Mouse (Mus musculus) embryonic facial prominence, embryonic 14.5 days (tissue): ENCODE data around the gene Ccnd3. TPM values are rescaled to one million over a fixed set of nuclear protein-coding genes. Genes with fewer than 3 reads are reported as not detected.
A peak's percentile ranks its signal among the peaks of the same experiment; 100 is the strongest.

ENCODE experiments used
- ATAC-seq: fragments of 200-750 bp; cut with Nextera tagmentation; 2 replicates; pipeline ENCODE4 v1.8.0; 2017; ENCODE audit warnings: low read depth, moderate number of reproducible peaks, moderate TSS enrichment
- DNase-seq: peaks from one replicate; pipeline ENCODE4 v3.0.0-alpha.2; 2015; ENCODE audit warnings: low spot score
- H3K27ac ChIP-seq: fragments of 300-500 bp; sonication (generic); replicated peaks from 2 replicates; pipeline ENCODE4 v1.5.1; 2014; ENCODE audit warnings: low read depth, mild to moderate bottlenecking, low read length, moderate library complexity
- H3K27me3 ChIP-seq: fragments of 300-500 bp; sonication (generic); replicated peaks from 2 replicates; pipeline ENCODE4 v1.6.1; 2014; ENCODE audit warnings: low read length; ENCODE audit not compliant: control insufficient read depth, insufficient read depth
- H3K36me3 ChIP-seq: fragments of 300-500 bp; sonication (generic); 2 replicates; pipeline ENCODE4 v1.6.1; 2014; ENCODE audit warnings: low read length, mixed read lengths; ENCODE audit not compliant: control insufficient read depth, insufficient read depth
- H3K4me1 ChIP-seq: fragments of 300-500 bp; sonication (generic); 2 replicates; pipeline ENCODE4 v1.6.1; 2014; ENCODE audit warnings: antibody characterized with exemption, low read length; ENCODE audit not compliant: control insufficient read depth, insufficient read depth
- H3K4me2 ChIP-seq: fragments of 300-500 bp; sonication (generic); 2 replicates; pipeline ENCODE4 v1.6.1; 2014; ENCODE audit warnings: low read depth, mild to moderate bottlenecking, low read length, moderate library complexity, mixed read lengths
- H3K4me3 ChIP-seq: fragments of 300-500 bp; sonication (generic); 2 replicates; pipeline ENCODE4 v1.5.1; 2014; ENCODE audit warnings: low read depth, mild to moderate bottlenecking, low read length
- H3K9ac ChIP-seq: fragments of 300-500 bp; sonication (generic); 2 replicates; pipeline ENCODE4 v1.6.1; 2014; ENCODE audit warnings: low read depth, mild to moderate bottlenecking, low read length, moderate library complexity, mixed read lengths
- H3K9me3 ChIP-seq: fragments of 300-500 bp; sonication (generic); 2 replicates; pipeline ENCODE4 v1.6.1; 2016; ENCODE audit warnings: low read length; ENCODE audit not compliant: control insufficient read depth
- WGBS: fragments of 180-500 bp; shearing (Covaris S2); extraction: QIAGEN DNeasy Blood & Tissue Kit; methylation state at CpG from one replicate; pipeline ENCODE4 v1.1.7; 2014; 5-methylcytosine and 5-hydroxymethylcytosine counted together
- polyA plus RNA-seq: library from polyadenylated mRNA; unstranded; fragments of >200 nt; fragmentation: Nextera tagmentation; extraction: Ambion mirVana; gene quantifications from 2 replicates; pipeline ENCODE4 v1.2.1, GENCODE M21; 2014

Gene Ccnd3
- polyA plus RNA-seq, 1 experiment from 2014 or later = 519 TPM

- peaks cover 20% of the 10 kb centered on the region for H3K4me1 ChIP-seq
- ATAC-seq (no peak), DNase-seq (no peak)
- no peak overlapping the region for H3K9ac ChIP-seq
- no peaks in the 10 kb centered on the region for H3K27me3 ChIP-seq
- H3K27ac ChIP-seq = no peak overlapping the region
- no peak overlapping the region for H3K4me3 ChIP-seq
- no peaks in the 10 kb centered on the region for H3K9me3 ChIP-seq
- no peak overlapping the region for H3K4me2 ChIP-seq
- 94% methylated on average over 4 of the region's 4 CpGs for WGBS
- H3K36me3 ChIP-seq = peaks cover 61% of the 10 kb centered on the region
These were observed 104.3 kb downstream of the Ccnd3 start for GRCm38 (mm10) chr17:47609182-47609581.

- Histone ChIP-seq H3K4me1 (peaks cover 20% of the 10 kb centered on the region), H3K9ac (peak within 1 kb of the TSS; percentile 87), H3K4me2 (peak within 1 kb of the TSS; percentile 95), H3K27ac (peak within 1 kb of the TSS; percentile 65), H3K36me3 (peaks cover 51% of the 10 kb centered on the region), H3K9me3 (no peaks in the 10 kb centered on the region), H3K4me3 (peak within 1 kb of the TSS; percentile 93), H3K27me3 (no peaks in the 10 kb centered on the region)
- peak; percentile 96 for ATAC-seq
- WGBS = under 1% methylated on average over 59 of the region's 59 CpGs
- peak; percentile 98 for DNase-seq
These were observed 106.2 kb downstream of the Ccnd3 start, which contains the start of the genes Bysl, Med20 and Gm20517 for GRCm38 (mm10) chr17:47610849-47611660. TSS of gene Bysl (minus strand) at chr17:47611492. TSS of gene Med20 (plus strand) at chr17:47611582. TSS of gene Gm20517 (plus strand) at chr17:47611589.

- Histone ChIP-seq H3K9ac (peak overlapping the region; percentile 87), H3K27ac (peak overlapping the region; percentile 65), H3K36me3 (peaks cover 49% of the 10 kb centered on the region), H3K4me3 (peak overlapping the region; percentile 93), H3K9me3 (no peaks in the 10 kb centered on the region), H3K27me3 (no peaks in the 10 kb centered on the region), H3K4me2 (peak overlapping the region; percentile 95), H3K4me1 (peaks cover 20% of the 10 kb centered on the region)
- peak; percentile 5; the same call in 1 of the 2 replicates for ATAC-seq
- under 1% methylated on average over 13 of the region's 13 CpGs for WGBS
- no peak for DNase-seq
These were observed 106.8 kb downstream of the Ccnd3 start for GRCm38 (mm10) chr17:47611661-47611982.

- Histone ChIP-seq H3K36me3 (peaks cover 43% of the 10 kb centered on the region), H3K9ac (no peak overlapping the region), H3K27ac (no peak overlapping the region), H3K9me3 (no peaks in the 10 kb centered on the region), H3K4me1 (peaks cover 20% of the 10 kb centered on the region), H3K4me3 (no peak overlapping the region), H3K4me2 (no peak overlapping the region), H3K27me3 (no peaks in the 10 kb centered on the region)
- DNase-seq (no peak), ATAC-seq (no peak)
- 96% methylated on average over 1 of the region's 1 CpGs for WGBS
These were observed 109.2 kb downstream of the Ccnd3 start for GRCm38 (mm10) chr17:47614018-47614417.

GRCm38 (mm10) chr17:47616119-47616518 lies 111.3 kb downstream of the Ccnd3 start:
- no peak overlapping the region for H3K4me3 ChIP-seq
- DNase-seq (no peak), ATAC-seq (no peak)
- 98% methylated on average over 8 of the region's 8 CpGs for WGBS
- H3K4me1 ChIP-seq = peaks cover 11% of the 10 kb centered on the region
- no peak overlapping the region for H3K4me2 ChIP-seq
- H3K36me3 ChIP-seq = peaks cover 54% of the 10 kb centered on the region
- no peaks in the 10 kb centered on the region for H3K27me3 ChIP-seq
- no peak overlapping the region for H3K9ac ChIP-seq
- no peaks in the 10 kb centered on the region for H3K9me3 ChIP-seq
- no peak overlapping the region for H3K27ac ChIP-seq

- no peak overlapping the region for H3K4me2 ChIP-seq
- H3K9me3 ChIP-seq = no peaks in the 10 kb centered on the region
- WGBS = 92% methylated on average over 4 of the region's 4 CpGs
- H3K27me3 ChIP-seq = no peaks in the 10 kb centered on the region
- H3K9ac ChIP-seq = no peak overlapping the region
- H3K4me1 ChIP-seq = peaks cover 11% of the 10 kb centered on the region
- peaks cover 54% of the 10 kb centered on the region for H3K36me3 ChIP-seq
- no peak overlapping the region for H3K4me3 ChIP-seq
- no peak overlapping the region for H3K27ac ChIP-seq
- no peak for DNase-seq
- ATAC-seq = no peak
These were observed 111.8 kb downstream of the Ccnd3 start for GRCm38 (mm10) chr17:47616652-47617051.

GRCm38 (mm10) chr17:47617605-47618307 lies 112.9 kb downstream of the Ccnd3 start:
- Histone ChIP-seq H3K4me3 (no peak overlapping the region), H3K36me3 (peaks cover 65% of the 10 kb centered on the region), H3K27me3 (no peaks in the 10 kb centered on the region), H3K4me2 (no peak overlapping the region), H3K9ac (no peak overlapping the region), H3K27ac (no peak overlapping the region), H3K9me3 (no peaks in the 10 kb centered on the region), H3K4me1 (peaks cover 2% of the 10 kb centered on the region; the same call in 1 of the 2 replicates)
- DNase-seq (no peak), ATAC-seq (no peak)
- 90% methylated on average over 9 of the region's 9 CpGs for WGBS

GRCm38 (mm10) chr17:47618556-47619311 lies 113.9 kb downstream of the Ccnd3 start:
- no peak for ATAC-seq
- no peaks in the 10 kb centered on the region for H3K27me3 ChIP-seq
- no peaks in the 10 kb centered on the region for H3K4me1 ChIP-seq
- no peak overlapping the region for H3K4me2 ChIP-seq
- H3K36me3 ChIP-seq = peaks cover 68% of the 10 kb centered on the region
- H3K9me3 ChIP-seq = no peaks in the 10 kb centered on the region
- H3K27ac ChIP-seq = no peak overlapping the region
- DNase-seq = no peak
- WGBS = 89% methylated on average over 13 of the region's 13 CpGs
- no peak overlapping the region for H3K9ac ChIP-seq
- no peak overlapping the region for H3K4me3 ChIP-seq
